Mouse (Mus musculus) heart, embryonic 16.5 days (tissue): Measurements from ENCODE around the gene Rhobtb3. TPM values are rescaled to one million over a fixed set of nuclear protein-coding genes. Genes with fewer than 3 reads are reported as not detected.

Experiments
- ATAC-seq: fragments of 200-750 bp; cut with Nextera tagmentation; replicated peaks from 2 replicates; pipeline ENCODE4 v1.8.0; 2017; ENCODE audit warnings: moderate number of reproducible peaks; ENCODE audit not compliant: insufficient read depth, low FRiP score; ENCODE audit errors: extremely low read depth
- H3K27ac ChIP-seq: fragments of 300-500 bp; sonication (generic); 2 replicates; pipeline ENCODE4 v1.5.1; 2014; ENCODE audit warnings: mild to moderate bottlenecking, low read length, control low read depth, moderate library complexity
- H3K27me3 ChIP-seq: fragments of 300-500 bp; sonication (generic); 2 replicates; pipeline ENCODE4 v1.6.1; 2014; ENCODE audit warnings: low read length, mixed read lengths; ENCODE audit not compliant: control insufficient read depth, insufficient read depth
- H3K36me3 ChIP-seq: fragments of 300-500 bp; sonication (generic); 2 replicates; pipeline ENCODE4 v1.6.1; 2014; ENCODE audit not compliant: control insufficient read depth, insufficient read depth
- H3K4me1 ChIP-seq: fragments of 300-500 bp; sonication (generic); 2 replicates; pipeline ENCODE4 v1.6.1; 2014; ENCODE audit warnings: low read length, mixed read lengths; ENCODE audit not compliant: control insufficient read depth, insufficient read depth
- H3K4me2 ChIP-seq: fragments of 300-500 bp; sonication (generic); 2 replicates; pipeline ENCODE4 v1.6.1; 2014; ENCODE audit warnings: low read depth, mild to moderate bottlenecking, control low read depth, low read length
- H3K4me3 ChIP-seq: fragments of 300-500 bp; sonication (generic); 2 replicates; pipeline ENCODE4 v1.5.1; 2014; ENCODE audit warnings: mild to moderate bottlenecking, control low read depth, low read length
- H3K9ac ChIP-seq: fragments of 300-500 bp; sonication (generic); 2 replicates; pipeline ENCODE4 v1.6.1; 2014; ENCODE audit warnings: low read length, control low read depth
- H3K9me3 ChIP-seq: fragments of 300-500 bp; sonication (generic); replicated peaks from 2 replicates; pipeline ENCODE4 v1.6.1; 2016; ENCODE audit warnings: low read length; ENCODE audit not compliant: control insufficient read depth
- WGBS: fragments of 180-500 bp; shearing (Covaris S2); extraction: QIAGEN DNeasy Blood & Tissue Kit; methylation state at CpG from one replicate; pipeline ENCODE4 v1.1.7; 2014; 5-methylcytosine and 5-hydroxymethylcytosine counted together
- polyA plus RNA-seq: library from polyadenylated mRNA; unstranded; fragments of >200 nt; fragmentation: Nextera tagmentation; extraction: Ambion mirVana; gene quantifications from 2 replicates; pipeline ENCODE4 v1.2.1, GENCODE M21; 2015

Rhobtb3 gene
- 16.4 and 19.7 TPM in 2 replicates for polyA plus RNA-seq

DNA sequence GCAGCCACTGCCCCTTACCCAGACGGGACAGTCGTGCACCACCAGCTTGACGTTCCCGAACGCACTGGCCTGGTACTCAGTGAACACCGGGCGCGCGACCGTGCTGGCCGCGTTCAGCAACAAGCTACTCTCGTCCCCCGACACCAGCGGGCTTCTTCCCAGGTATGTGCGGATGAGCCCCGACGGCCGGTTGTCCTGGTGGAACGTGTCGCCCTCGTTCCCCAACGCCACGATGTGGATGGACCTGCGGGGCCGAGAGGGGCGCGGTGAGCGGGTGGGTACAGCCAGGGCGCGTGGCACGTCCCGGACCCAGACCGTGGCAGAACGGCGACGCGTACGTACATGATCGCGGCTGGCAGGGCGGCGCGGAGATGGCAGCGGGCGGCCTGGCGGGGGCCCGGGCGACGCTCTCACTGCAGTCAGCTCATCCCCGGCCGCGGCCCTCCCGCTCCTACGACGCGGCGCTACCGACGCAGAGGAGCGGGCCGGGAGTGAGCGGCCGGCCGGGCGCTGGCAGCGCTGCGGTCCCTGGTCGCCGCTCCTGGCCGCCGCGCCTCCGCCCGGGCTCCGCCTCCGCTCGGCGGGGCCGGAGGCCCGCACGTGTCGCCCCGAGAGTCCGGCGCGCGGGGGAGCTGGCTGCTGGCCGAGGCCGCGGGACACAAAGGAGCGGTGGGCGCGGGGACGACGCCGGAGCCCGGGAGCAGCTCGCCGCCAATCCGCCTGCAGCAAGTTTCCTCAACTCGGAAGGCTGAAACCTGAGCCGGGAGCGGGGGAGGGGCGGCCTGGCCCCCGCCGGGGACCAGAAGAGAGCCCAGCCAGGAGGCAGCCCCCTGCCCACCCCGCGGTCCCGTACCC is at the start of gene Rhobtb3:
Gene Rhobtb3 (minus strand): TSS at position 737 of the 855 bp plus-strand sequence.
- H3K4me2 ChIP-seq: peak within 1 kb of the TSS; percentile 65
- ATAC-seq: peak; percentile 89
- peak within 1 kb of the TSS; percentile 97 for H3K27ac ChIP-seq
- peaks cover 13% of the 10 kb centered on the region for H3K4me1 ChIP-seq
- WGBS: under 1% methylated on average over 97 of the region's 110 CpGs
- H3K9me3 ChIP-seq: no peaks in the 10 kb centered on the region
- peaks cover 3% of the 10 kb centered on the region; the same call in 1 of the 2 replicates for H3K36me3 ChIP-seq
- peak within 1 kb of the TSS; percentile 90 for H3K9ac ChIP-seq
- peak within 1 kb of the TSS; percentile 77 for H3K4me3 ChIP-seq
- H3K27me3 ChIP-seq: no peaks in the 10 kb centered on the region

- no peak overlapping the region for H3K27ac ChIP-seq
- H3K36me3 ChIP-seq: peaks cover 2% of the 10 kb centered on the region; the same call in 1 of the 2 replicates
- H3K4me2 ChIP-seq: no peak overlapping the region
- no peaks in the 10 kb centered on the region for H3K27me3 ChIP-seq
- peaks cover 5% of the 10 kb centered on the region for H3K9me3 ChIP-seq
- no peak overlapping the region for H3K4me3 ChIP-seq
- H3K9ac ChIP-seq: no peak overlapping the region
- no peak for ATAC-seq
- WGBS: 53% methylated on average over 9 of the region's 9 CpGs
- H3K4me1 ChIP-seq: no peaks in the 10 kb centered on the region
Measured at GRCm38 (mm10) chr13:75992169-75993028, 48.7 kb upstream of the Rhobtb3 start.

DNA sequence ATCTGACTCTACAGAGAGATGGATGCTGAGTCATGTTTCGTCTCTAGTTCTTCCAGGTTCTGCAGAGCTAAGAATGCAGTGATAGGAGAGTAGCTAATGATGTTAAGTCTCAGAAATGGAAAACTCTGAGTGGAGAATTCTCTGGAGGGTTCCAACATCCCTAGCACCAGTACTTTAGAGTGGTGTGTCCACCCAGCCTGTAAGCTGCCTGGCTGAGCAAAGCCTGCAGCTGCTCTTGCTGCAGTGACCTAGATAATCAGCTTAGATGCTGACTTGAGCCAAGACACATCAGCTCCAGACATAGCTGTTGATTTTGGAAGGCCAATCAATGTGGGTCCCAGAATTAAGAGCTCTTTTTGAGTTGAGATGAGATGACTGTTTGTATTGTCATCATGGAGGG is 44.4 kb upstream of the Rhobtb3 start:
- peak; percentile 37; the same call in 1 of the 2 replicates for ATAC-seq

GRCm38 (mm10) chr13:75981901-75982300 is 38.2 kb upstream of the Rhobtb3 start:
- no peaks in the 10 kb centered on the region for H3K27me3 ChIP-seq
- H3K27ac ChIP-seq: no peak overlapping the region
- H3K4me2 ChIP-seq: no peak overlapping the region
- no peak overlapping the region for H3K9ac ChIP-seq
- ATAC-seq: no peak
- H3K4me1 ChIP-seq: no peaks in the 10 kb centered on the region
- no peaks in the 10 kb centered on the region for H3K9me3 ChIP-seq
- no peak overlapping the region for H3K4me3 ChIP-seq
- no peaks in the 10 kb centered on the region for H3K36me3 ChIP-seq

More for the DNA sequence above, 44.4 kb upstream of the Rhobtb3 start:
- Histone ChIP-seq H3K9me3 (no peaks in the 10 kb centered on the region), H3K4me1 (no peaks in the 10 kb centered on the region), H3K4me2 (no peak overlapping the region), H3K9ac (no peak overlapping the region), H3K27me3 (no peaks in the 10 kb centered on the region), H3K36me3 (no peaks in the 10 kb centered on the region), H3K27ac (no peak overlapping the region), H3K4me3 (no peak overlapping the region)
- WGBS: 68% methylated on average over 1 of the region's 1 CpGs

- Histone ChIP-seq H3K36me3 (no peaks in the 10 kb centered on the region), H3K4me3 (no peak overlapping the region), H3K4me2 (no peak overlapping the region), H3K9me3 (no peaks in the 10 kb centered on the region), H3K9ac (no peak overlapping the region), H3K4me1 (no peaks in the 10 kb centered on the region), H3K27me3 (no peaks in the 10 kb centered on the region), H3K27ac (no peak overlapping the region)
- 81% methylated on average over 2 of the region's 2 CpGs for WGBS
- ATAC-seq: no peak
Measured at GRCm38 (mm10) chr13:75976649-75977048, 32.9 kb upstream of the Rhobtb3 start.

GRCm38 (mm10) chr13:75976218-75976617 is 32.5 kb upstream of the Rhobtb3 start:
- WGBS: 68% methylated on average over 2 of the region's 2 CpGs
- H3K4me2 ChIP-seq: no peak overlapping the region
- H3K27me3 ChIP-seq: no peaks in the 10 kb centered on the region
- H3K9me3 ChIP-seq: no peaks in the 10 kb centered on the region
- ATAC-seq: no peak
- H3K4me3 ChIP-seq: no peak overlapping the region
- no peak overlapping the region for H3K9ac ChIP-seq
- H3K36me3 ChIP-seq: no peaks in the 10 kb centered on the region
- no peak overlapping the region for H3K27ac ChIP-seq
- H3K4me1 ChIP-seq: no peaks in the 10 kb centered on the region

DNA sequence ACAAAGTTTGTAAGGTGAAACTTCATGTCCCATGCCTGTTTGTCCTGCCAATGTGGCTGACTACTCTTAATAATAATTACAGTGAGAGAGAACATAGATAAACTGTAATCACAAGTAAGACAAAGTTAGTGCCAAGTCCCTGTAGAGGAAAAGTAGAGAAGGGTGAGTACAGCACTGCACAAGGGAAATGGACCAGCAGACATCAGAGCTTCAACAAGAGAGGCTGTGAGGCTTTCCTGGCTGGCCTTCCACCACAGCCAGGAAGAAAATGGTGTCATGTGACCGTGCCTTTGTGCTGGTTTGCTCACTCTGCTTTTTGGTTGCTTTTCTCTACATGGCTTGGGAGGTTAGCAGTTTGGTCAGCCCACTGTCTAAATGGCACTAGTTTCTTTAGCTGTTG is 31.9 kb upstream of the Rhobtb3 start:
- WGBS: 57% methylated on average over 1 of the region's 1 CpGs
- Histone ChIP-seq H3K9me3 (no peaks in the 10 kb centered on the region), H3K9ac (no peak overlapping the region), H3K27ac (no peak overlapping the region), H3K36me3 (no peaks in the 10 kb centered on the region), H3K4me1 (no peaks in the 10 kb centered on the region), H3K27me3 (no peaks in the 10 kb centered on the region), H3K4me2 (no peak overlapping the region), H3K4me3 (no peak overlapping the region)
- no peak for ATAC-seq

DNA sequence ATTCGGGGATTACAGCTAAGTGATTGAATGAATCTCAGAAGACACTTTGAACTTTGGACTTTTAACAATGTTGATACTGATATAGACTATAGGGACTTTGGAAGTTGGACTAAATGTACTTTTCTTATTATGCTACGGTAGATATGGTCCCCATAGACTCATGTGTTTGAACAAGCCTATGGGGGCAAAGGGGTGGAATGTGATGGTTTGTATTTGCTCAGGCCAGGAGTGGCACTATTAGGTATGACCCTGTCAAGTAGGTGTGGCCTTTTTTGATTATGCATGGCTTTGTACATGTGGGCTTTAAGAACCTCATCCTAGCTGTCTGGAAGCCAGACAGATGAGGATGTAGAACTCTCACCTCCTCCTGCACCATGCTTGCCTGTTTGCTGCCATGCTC is 30.8 kb upstream of the Rhobtb3 start:
- 71% methylated on average over 2 of the region's 2 CpGs for WGBS
- Histone ChIP-seq H3K36me3 (no peaks in the 10 kb centered on the region), H3K4me1 (no peaks in the 10 kb centered on the region), H3K27me3 (no peaks in the 10 kb centered on the region), H3K27ac (no peak overlapping the region), H3K9ac (no peak overlapping the region), H3K9me3 (no peaks in the 10 kb centered on the region), H3K4me2 (no peak overlapping the region), H3K4me3 (no peak overlapping the region)
- no peak for ATAC-seq

- no peak within 1 kb of the TSS for H3K4me2 ChIP-seq
- 83% methylated on average over 1 of the region's 1 CpGs for WGBS
- H3K4me3 ChIP-seq: no peak within 1 kb of the TSS
- H3K36me3 ChIP-seq: no peaks in the 10 kb centered on the region
- no peak for ATAC-seq
- peaks cover 3% of the 10 kb centered on the region for H3K9me3 ChIP-seq
- H3K27me3 ChIP-seq: no peaks in the 10 kb centered on the region
- no peaks in the 10 kb centered on the region for H3K4me1 ChIP-seq
- no peak within 1 kb of the TSS for H3K9ac ChIP-seq
- H3K27ac ChIP-seq: no peak within 1 kb of the TSS
Measured at GRCm38 (mm10) chr13:75966850-75967249, 23.1 kb upstream of the Rhobtb3 start, which contains the start of gene Spata9. Gene Spata9 (plus strand): TSS chr13:75967150.
